Comparison of ENCODE assay signal across 9 mouse cellular contexts in the genomic region with DNA sequence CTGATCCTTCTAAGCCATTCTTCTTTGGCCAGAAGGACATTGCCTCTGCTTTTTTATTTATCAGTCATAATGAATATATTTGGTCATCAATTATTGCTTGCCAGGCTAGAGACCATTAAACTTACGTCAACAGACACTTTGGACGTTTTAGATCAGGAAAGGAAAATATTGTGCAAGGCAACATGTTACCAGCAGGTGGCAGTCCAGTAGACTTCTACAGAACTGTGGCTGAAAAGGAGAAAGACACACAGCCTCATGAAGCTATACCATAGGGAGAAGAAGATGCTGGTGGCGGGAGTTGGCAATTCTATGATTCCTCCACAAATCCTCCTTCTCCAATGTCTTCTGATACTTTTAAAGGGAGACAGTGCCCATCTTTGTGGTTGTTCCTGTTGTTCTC.
DNase-seq lines count a peak whose midpoint lies in the region; ATAC-seq and TF ChIP-seq lines count a peak whose summit lies in the region.
"Had no signal": no experiment of that assay in that cellular context is flagged by ENCODE, and none has a peak within 500 bp of the region (broad histone marks: within the 10 kb centered on the region; RNA-seq: fewer than 3 reads in every experiment).

No protein-coding gene starts in this region.

- no peak overlapping the region for H3K9ac ChIP-seq in heart, adult 2 months (ENCODE audit: low read depth, low read length)
- no peak overlapping the region for H3K9ac ChIP-seq in heart, embryonic 11.5 days (ENCODE audit: low read depth, low read length)
- no peak overlapping the region for H3K9ac ChIP-seq in limb, embryonic 11.5 days (ENCODE audit: low read length)
- H3K9ac ChIP-seq: limb, embryonic 13.5 days had no signal

- TF ChIP-seq EP300 in heart, adult 2 months (IDR thresholded peaks at IDR 0.05; ENCODE audit: insufficient read depth, low read depth, low read length): no peak

- no peak for TF ChIP-seq POLR2A in heart, adult 2 months (IDR thresholded peaks at IDR 0.05; ENCODE audit: insufficient read depth, low read depth, low read length)
- no peak for TF ChIP-seq POLR2A in cortical plate, adult 2 months (IDR thresholded peaks at IDR 0.05; ENCODE audit: extremely low read depth, insufficient read depth, low read length)

- intact Hi-C loops in heart, adult 2 months (cut with DNase I): loop anchor here (2.0 to 10.0 kb wide), 2 partner anchors 567 to 1241 kb away; no protein-coding TSS in a partner anchor

- ATAC-seq in heart, embryonic 11.5 days (replicated peaks; ENCODE audit: insufficient number of reproducible peaks, low FRiP score, low TSS enrichment): no peak
- no peak for ATAC-seq in limb, embryonic 11.5 days (ENCODE audit: insufficient number of reproducible peaks, low FRiP score, low TSS enrichment, low read depth)

- H3K9me3 ChIP-seq in heart, embryonic 11.5 days (replicated peaks; ENCODE audit: control insufficient read depth, low read length): no peaks in the 10 kb centered on the region
- H3K9me3 ChIP-seq in limb, embryonic 11.5 days (ENCODE audit: control insufficient read depth, low read length): no peaks in the 10 kb centered on the region
- H3K9me3 ChIP-seq: limb, embryonic 13.5 days had no signal

- H3K36me3 ChIP-seq in heart, adult 2 months (ENCODE audit: control insufficient read depth, insufficient read depth, low read length): no peaks in the 10 kb centered on the region
- H3K36me3 ChIP-seq in heart, embryonic 11.5 days (ENCODE audit: control insufficient read depth, insufficient read depth, low read length): no peaks in the 10 kb centered on the region
- H3K36me3 ChIP-seq in limb, embryonic 11.5 days (ENCODE audit: control insufficient read depth, insufficient read depth, low read length): no peaks in the 10 kb centered on the region
- H3K36me3 ChIP-seq: limb, embryonic 13.5 days had no signal

- no peak overlapping the region for H3K27ac ChIP-seq in heart, adult 2 months
- H3K27ac ChIP-seq in heart, embryonic 11.5 days (ENCODE audit: low read depth, low read length): no peak overlapping the region
- no peak overlapping the region for H3K27ac ChIP-seq in cortical plate, adult 2 months (ENCODE audit: insufficient read depth, low read length)
- H3K27ac ChIP-seq in limb, embryonic 11.5 days (replicated peaks; ENCODE audit: low read depth, low read length): no peak overlapping the region
- H3K27ac ChIP-seq: limb, embryonic 13.5 days had no signal

- 17% methylated on average over 3 of the region's 3 CpGs for WGBS in heart, adult 2 months
- 31% methylated on average over 3 of the region's 3 CpGs for WGBS in heart, embryonic 11.5 days (ENCODE audit: insufficient replicate concordance)
- WGBS in limb, embryonic 11.5 days: 25% methylated on average over 3 of the region's 3 CpGs

- no peak overlapping the region for H3K4me2 ChIP-seq in heart, embryonic 11.5 days
- no peak overlapping the region for H3K4me2 ChIP-seq in limb, embryonic 11.5 days (ENCODE audit: low read depth, severe bottlenecking)
- H3K4me2 ChIP-seq: limb, embryonic 13.5 days had no signal

- no peaks in the 10 kb centered on the region for H3K79me2 ChIP-seq in heart, adult 2 months (replicated peaks; ENCODE audit: control insufficient read depth, insufficient read depth, low read length)

- H3K27me3 ChIP-seq in heart, adult 2 months (ENCODE audit: control insufficient read depth, insufficient read depth, low read length): no peaks in the 10 kb centered on the region
- no peaks in the 10 kb centered on the region for H3K27me3 ChIP-seq in heart, embryonic 11.5 days (ENCODE audit: control insufficient read depth, insufficient read depth, low read length)
- no peaks in the 10 kb centered on the region for H3K27me3 ChIP-seq in limb, embryonic 11.5 days (ENCODE audit: control insufficient read depth, insufficient read depth, low read length)

- no peak overlapping the region for H3K4me3 ChIP-seq in heart, adult 2 months
- H3K4me3 ChIP-seq in heart, embryonic 11.5 days (ENCODE audit: low read depth, low read length): no peak overlapping the region
- H3K4me3 ChIP-seq in cortical plate, adult 2 months (ENCODE audit: insufficient read depth, low read length): no peak overlapping the region
- no peak overlapping the region for H3K4me3 ChIP-seq in limb, embryonic 11.5 days (ENCODE audit: low read depth, low read length)
- H3K4me3 ChIP-seq: limb, embryonic 13.5 days had no signal

- TF ChIP-seq CTCF in heart, adult 2 months (IDR thresholded peaks at IDR 0.05): peak; percentile 80
- peak; percentile 61 for TF ChIP-seq CTCF in cortical plate, adult 2 months (IDR thresholded peaks at IDR 0.05; ENCODE audit: extremely low read depth, insufficient read depth, low read length)

- no peaks in the 10 kb centered on the region for H3K4me1 ChIP-seq in heart, adult 2 months (ENCODE audit: control insufficient read depth, insufficient read depth, low read length)
- H3K4me1 ChIP-seq in heart, embryonic 11.5 days (ENCODE audit: control insufficient read depth, insufficient read depth, low read length): no peaks in the 10 kb centered on the region
- H3K4me1 ChIP-seq in cortical plate, adult 2 months (ENCODE audit: control insufficient read depth, insufficient read depth, low read length): no peaks in the 10 kb centered on the region
- H3K4me1 ChIP-seq in limb, embryonic 11.5 days (ENCODE audit: control insufficient read depth, insufficient read depth, low read length): peaks cover 17% of the 10 kb centered on the region; the same call in 1 of the 2 replicates

- peak; percentile 8 to 38 for DNase-seq in heart, adult 2 months
- DNase-seq in 3T3-L1 (ENCODE audit: low read depth, low spot score): peak; percentile 82
- DNase-seq in adrenal gland, adult (ENCODE audit: inconsistent age in 2 of 2, low spot score in 1 of 2): peak; percentile 34 to 83
- peak; percentile 28 to 70 for DNase-seq in kidney, adult 8-10 months
- DNase-seq in limb, embryonic 11.5 days (ENCODE audit: low spot score): peak; percentile 81
- DNase-seq in right cerebral cortex, postnatal 10 days (ENCODE audit: low spot score in 2 of 2): peak; percentile 62 to 83

Comparison
In these comparisons a context has a peak if more than half of its experiments do, and no peak if none do; other contexts are left out.
1. DNase-seq: peak in every context shown above with its lines; median percentile 82 in 3T3-L1; 81 in limb, embryonic 11.5 days; 72 in right cerebral cortex, postnatal 10 days; 58 in adrenal gland, adult; 49 in kidney, adult 8-10 months; 23 in heart, adult 2 months.